Mouse (Mus musculus) layer of hippocampus, adult 9-11 months (tissue): Measurements from ENCODE around the gene Git2.
A peak's percentile ranks its signal among the peaks of the same experiment; 100 is the strongest.

Experiments
- DNase-seq: peaks from one replicate; pipeline ENCODE4 v3.0.0; 2022

The Git2 gene

GRCm38 (mm10) chr5:114796299-114797012, 21.1 kb upstream of the Git2 start:
- no peak for DNase-seq

GRCm38 (mm10) chr5:114795653-114796052, 20.3 kb upstream of the Git2 start:
- no peak for DNase-seq

GRCm38 (mm10) chr5:114795231-114795630, 19.9 kb upstream of the Git2 start:
- DNase-seq, result no peak

GRCm38 (mm10) chr5:114794609-114795008, 19.3 kb upstream of the Git2 start:
- DNase-seq, result no peak

GRCm38 (mm10) chr5:114793317-114793716, 18.0 kb upstream of the Git2 start:
- peak; percentile 86 for DNase-seq

- DNase-seq, result no peak
These were observed 9.9 kb upstream of the Git2 start for GRCm38 (mm10) chr5:114785196-114785595.

GRCm38 (mm10) chr5:114784622-114785165, 9.4 kb upstream of the Git2 start:
- no peak for DNase-seq

GRCm38 (mm10) chr5:114783405-114784163, 8.3 kb upstream of the Git2 start:
- no peak for DNase-seq

GRCm38 (mm10) chr5:114782991-114783390, 7.7 kb upstream of the Git2 start:
- no peak for DNase-seq

GRCm38 (mm10) chr5:114780912-114781311, 5.6 kb upstream of the Git2 start:
- DNase-seq, result no peak

GRCm38 (mm10) chr5:114779956-114780489, 4.7 kb upstream of the Git2 start:
- no peak for DNase-seq

GRCm38 (mm10) chr5:114776174-114776573, 857 bp upstream of the Git2 start:
- peak; percentile 62 for DNase-seq

GRCm38 (mm10) chr5:114774403-114775051, 790 bp downstream of the Git2 start, which contains the start of gene Ankrd13a:
Ankrd13a (plus strand) TSS chr5:114774677.
- DNase-seq, result peak; percentile 94

GRCm38 (mm10) chr5:114773780-114774179, 1.5 kb downstream of the Git2 start:
- DNase-seq, result no peak

- peak; percentile 98 for DNase-seq
These were observed 2.1 kb downstream of the Git2 start for GRCm38 (mm10) chr5:114773211-114773710.

- DNase-seq, result no peak
These were observed 2.7 kb downstream of the Git2 start for GRCm38 (mm10) chr5:114772456-114773203.

GRCm38 (mm10) chr5:114771796-114772195, 3.5 kb downstream of the Git2 start:
- DNase-seq, result no peak

- DNase-seq, result no peak
These were observed 5.5 kb downstream of the Git2 start for GRCm38 (mm10) chr5:114769786-114770185.

- no peak for DNase-seq
These were observed 8.1 kb downstream of the Git2 start for GRCm38 (mm10) chr5:114767185-114767584.

GRCm38 (mm10) chr5:114766686-114767085, 8.6 kb downstream of the Git2 start:
- no peak for DNase-seq

- no peak for DNase-seq
These were observed 10.2 kb downstream of the Git2 start for GRCm38 (mm10) chr5:114764812-114765735.
